Mouse (Mus musculus) mouse embryonic stem cell (cell line): Measurements from ENCODE around the gene Tuba4a.

Experiments
- in situ Hi-C, 2 experiments: fragments of 300-500 bp; cut with MboI; formaldehyde crosslinking; loops; 1 replicate in 1 of 2; 3 replicates in 1 of 2; pipeline ENCODE4 v1.14.3; 2019 to 2020; ENCODE audit warnings: low sequenced_read_pairs in 2 of 2, low pct_unique_long_range_greater_than_20kb in 1 of 2, mixed read lengths in 1 of 2; ENCODE audit not compliant: unreplicated experiment in 1 of 2

The Tuba4a gene

DNA sequence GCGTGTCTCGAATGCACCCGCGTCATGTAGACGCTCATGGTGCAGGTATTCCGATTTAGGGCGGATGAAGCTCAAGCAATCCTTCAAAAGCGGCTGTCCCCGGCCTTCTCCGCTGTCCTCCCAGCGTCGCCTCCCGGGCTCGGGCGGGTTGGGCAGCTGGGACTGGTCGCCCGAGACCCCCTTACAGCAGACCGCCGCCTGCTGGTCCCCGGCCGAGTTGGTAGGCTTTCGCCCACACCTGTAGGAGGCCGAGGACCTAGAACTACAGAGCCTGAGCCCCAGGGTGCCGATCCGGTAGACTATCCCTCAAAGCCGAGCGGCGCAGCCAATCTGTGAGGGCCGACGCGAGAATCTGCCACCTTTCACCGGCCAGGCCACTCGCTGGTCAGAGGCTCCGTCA, at the start of gene Tuba4a:
Gene Tuba4a (minus strand): TSS at position 335 of the 400 bp plus-strand sequence.
- in situ Hi-C loops: no loop called here

DNA sequence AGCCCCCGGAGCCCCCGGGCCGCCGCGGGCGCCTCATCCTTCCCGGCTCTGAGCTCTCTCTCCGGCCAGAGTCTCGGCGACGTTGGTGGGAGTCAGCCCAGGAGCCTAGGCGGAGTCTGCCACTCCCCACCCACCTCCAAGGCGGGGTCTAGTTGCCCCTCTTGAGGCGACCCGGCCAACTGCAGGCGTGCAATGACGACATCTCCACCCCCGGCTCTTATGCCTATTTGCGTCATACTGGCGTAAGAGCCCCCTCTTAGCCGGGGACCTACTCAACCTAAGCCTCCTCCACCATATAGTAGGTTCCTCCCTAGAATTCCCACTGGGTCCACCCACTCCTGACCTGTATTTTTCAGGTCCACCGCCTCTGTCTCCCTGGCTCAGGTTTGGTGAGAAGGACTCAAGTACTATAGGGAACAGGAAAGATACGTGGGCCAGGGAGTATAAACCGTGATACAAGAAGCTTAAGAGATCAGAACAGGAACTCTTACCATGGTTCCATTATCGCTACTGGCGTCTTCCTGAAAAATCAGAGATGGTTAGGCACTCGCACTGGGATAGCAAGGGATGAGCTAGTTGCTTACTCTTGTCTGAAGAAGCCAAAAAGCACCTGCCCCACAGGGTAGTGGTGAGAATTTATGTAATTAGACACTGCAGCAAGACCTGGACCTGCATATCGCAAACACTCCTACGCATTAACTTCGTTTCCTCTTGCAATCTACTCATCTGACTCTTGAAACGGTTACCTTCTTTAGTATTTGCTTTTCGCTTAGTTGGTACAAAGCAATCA, 44.6 kb upstream of the Tuba4a start, which contains the start of gene Ptprn:
Gene Ptprn (minus strand): TSS at position 412 of the 790 bp plus-strand sequence.
- in situ Hi-C loops: no loop called here

DNA sequence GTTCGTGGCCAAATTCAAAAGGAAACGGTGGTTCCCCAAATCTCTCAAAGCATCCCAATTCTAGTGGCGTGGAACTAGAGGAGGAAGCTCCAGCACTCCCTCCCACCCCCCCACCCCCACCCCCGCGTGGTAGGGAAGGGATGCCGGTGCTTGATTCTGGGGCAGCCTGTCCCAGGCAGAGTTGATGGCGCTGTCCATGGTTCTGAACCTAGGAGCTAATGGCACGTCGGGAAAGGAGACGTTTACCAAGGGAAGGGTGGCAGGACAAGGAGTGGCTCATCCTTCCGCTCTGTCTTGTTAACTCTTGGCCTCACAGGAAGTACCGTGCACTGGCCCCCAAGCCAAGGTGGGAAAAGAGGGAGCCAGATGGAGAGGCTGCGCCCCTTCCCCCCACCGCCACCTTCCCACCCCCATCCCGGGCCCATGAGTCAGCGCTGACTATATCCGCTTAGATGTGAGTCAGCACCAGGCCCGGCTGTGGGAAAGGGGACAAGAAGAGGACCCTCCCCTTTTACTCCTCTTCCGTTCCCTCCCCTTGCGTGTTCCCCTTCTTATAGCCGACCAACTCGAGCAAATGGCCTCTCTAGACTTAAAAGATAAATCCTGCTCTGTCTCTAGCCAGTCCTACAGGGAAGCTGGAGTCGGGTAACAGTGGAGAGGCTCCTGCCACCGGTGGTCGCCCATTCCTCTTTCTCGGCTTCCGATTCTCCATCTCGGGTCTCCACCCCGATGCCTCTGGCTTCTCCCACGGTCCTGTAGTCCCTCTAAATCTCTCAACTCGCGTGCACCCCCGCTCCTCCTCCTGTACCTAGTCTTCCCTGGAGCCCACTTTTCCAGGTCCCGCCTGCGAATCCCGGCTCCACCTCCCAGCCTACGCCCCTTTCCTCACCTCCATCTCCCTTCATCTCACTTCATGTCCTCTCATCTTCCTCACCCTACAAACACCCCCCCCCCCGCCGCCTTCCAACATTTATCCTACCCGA, 43.6 kb upstream of the Tuba4a start:
- in situ Hi-C loops: no loop called here

DNA sequence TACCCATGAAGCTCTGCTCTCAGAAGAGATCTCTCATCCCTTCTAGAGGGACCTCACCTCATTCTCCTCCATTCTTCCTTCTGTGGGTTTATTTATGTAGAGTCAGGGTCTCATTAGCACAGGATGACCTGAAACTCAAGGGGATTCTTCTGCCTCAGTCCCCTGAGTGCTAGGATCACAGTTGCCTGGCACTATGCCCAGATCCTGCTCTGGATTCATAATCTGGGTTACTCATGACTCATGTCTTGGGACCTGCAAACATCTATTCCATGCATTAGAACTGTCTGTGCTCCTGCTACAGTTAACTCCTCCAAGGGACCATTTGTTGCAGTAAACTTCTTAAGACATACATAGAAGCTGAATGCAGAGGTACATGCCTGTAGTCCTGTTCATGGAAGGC, 41.6 kb upstream of the Tuba4a start:
- in situ Hi-C loops: no loop called here

DNA sequence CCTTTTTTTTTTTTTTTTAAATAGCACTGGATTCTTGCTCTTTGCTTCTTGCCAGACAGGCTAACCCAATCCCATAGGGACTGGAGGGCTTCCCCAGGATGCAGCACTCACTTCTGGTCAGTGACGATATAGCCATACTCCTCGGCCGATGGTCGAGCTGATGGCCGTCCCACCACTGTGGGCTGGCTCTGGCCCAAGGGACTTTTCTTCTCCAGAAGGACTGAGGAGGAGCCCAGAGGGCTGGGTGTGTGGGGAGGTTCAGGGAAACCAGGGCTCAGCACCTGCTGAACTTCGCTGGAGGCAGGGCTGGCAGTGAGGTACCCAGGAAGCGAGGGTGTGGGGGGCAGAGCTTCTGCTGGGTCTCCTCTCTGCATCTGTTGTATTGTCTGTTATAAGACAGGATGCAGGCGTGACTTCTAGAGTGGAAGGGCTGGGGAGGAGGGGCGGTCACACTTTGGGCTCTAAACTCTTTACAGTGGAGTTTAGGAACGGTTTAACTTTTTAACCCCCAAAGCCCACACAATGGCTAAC, 35.9 kb upstream of the Tuba4a start:
- in situ Hi-C loops: loop anchor here in 1 of 2 experiments (10.0 kb wide), 1 partner anchor 71 kb away; the partner anchor contains the start of gene Abcb6

DNA sequence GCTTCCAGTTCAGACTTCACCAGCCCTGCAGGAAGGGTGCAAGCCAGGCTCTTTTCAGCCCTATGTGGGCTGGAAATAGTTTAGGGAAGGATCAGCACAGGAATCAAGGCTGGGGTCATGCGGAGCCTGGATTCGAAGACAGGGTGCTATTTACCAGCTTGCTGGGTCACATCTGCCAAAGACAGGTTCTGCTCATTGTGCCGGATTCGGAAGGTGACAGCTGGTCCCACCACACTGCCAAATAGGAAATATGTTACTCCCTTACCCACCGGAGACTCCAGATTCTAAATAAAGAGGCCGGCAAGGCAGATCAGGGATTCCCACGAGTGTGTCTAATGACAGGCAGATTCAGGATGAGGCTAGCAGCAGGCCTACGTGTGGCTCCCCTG, 35.0 kb upstream of the Tuba4a start:
- in situ Hi-C loops: loop anchor here in 1 of 2 experiments (10.0 kb wide), 1 partner anchor 70 kb away; the partner anchor contains the start of gene Abcb6

DNA sequence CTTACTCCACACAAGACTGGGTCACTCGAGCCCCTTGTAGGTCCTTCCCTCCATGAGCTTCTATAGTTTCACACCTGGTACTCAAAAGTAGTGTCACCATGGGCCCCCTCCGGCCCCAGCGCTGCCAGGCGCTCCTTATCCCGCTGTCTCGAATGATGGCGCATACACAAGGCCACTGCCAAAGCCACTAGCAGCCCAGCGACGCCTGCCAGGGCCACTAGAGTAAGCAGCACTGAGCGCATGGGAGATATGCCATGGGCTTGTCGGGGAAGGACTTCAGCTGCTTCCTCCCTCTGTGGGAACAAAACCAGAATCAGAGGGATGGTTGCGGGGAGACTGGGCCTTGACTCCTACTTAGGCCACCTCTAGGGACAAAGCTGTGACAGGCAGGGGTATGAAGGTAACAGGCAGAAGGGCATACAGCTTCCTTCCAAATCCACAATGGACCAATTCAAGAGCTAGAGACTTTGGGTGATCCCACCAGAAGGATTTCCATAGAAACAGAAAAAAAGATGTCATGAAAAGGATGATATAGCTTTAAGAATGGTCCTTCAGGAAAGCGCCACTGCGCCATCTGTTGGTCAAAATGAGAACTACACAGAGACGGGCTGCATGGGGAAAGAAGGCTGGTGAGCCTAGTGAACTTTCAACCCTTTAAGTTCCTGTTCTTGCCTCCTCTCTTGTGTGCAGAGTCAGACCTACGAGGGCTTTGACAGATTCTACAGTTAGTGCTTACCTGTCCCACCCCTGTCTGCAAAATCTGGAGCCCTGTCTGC, 34.4 kb upstream of the Tuba4a start:
- in situ Hi-C loops: loop anchor here in 1 of 2 experiments (10.0 kb wide), 1 partner anchor 69 kb away; the partner anchor contains the start of gene Abcb6

DNA sequence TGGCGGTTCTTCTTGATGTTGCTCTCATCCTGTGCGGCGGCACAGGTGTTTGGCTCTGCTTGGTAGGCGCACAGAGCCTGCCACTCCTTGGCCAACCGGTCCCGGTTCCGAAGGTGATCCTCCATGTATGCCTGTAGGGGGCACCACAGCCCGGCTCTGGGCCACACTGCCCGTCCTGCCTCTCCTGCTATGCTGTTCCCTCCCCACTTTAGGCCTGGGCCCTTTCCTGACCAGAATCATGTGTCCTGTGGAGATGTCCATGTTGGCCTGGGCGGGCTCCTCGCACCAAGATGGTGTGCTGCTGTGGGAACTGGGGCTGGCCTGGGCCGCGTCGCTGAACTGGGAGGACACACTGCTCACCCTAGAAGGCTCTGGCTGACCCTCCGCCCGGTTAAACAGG, 33.4 kb upstream of the Tuba4a start:
- in situ Hi-C loops: loop anchor here in 1 of 2 experiments (10.0 kb wide), 1 partner anchor 68 kb away; the partner anchor contains the start of gene Abcb6

DNA sequence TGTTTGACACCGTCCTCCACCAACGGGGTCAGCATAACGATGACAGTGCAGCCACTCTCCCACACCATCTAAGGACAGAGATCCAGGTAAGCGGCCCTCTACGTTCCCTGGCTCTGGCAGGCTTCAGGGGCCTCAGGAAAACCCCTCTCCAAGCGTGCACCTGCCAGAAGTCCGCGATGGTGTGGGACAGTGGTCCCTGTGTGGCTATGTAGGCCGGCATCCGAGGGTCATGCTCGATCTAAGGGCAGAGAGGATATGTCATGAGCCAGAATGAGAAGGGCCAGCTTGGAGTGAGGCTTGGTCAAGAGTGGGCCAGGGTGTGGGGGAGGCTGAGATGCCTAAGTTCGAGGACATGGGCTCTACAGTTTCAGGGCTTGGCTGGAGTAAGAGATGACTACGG, 32.6 kb upstream of the Tuba4a start:
- in situ Hi-C loops: loop anchor here in 1 of 2 experiments (10.0 kb wide), 1 partner anchor 68 kb away; the partner anchor contains the start of gene Abcb6

DNA sequence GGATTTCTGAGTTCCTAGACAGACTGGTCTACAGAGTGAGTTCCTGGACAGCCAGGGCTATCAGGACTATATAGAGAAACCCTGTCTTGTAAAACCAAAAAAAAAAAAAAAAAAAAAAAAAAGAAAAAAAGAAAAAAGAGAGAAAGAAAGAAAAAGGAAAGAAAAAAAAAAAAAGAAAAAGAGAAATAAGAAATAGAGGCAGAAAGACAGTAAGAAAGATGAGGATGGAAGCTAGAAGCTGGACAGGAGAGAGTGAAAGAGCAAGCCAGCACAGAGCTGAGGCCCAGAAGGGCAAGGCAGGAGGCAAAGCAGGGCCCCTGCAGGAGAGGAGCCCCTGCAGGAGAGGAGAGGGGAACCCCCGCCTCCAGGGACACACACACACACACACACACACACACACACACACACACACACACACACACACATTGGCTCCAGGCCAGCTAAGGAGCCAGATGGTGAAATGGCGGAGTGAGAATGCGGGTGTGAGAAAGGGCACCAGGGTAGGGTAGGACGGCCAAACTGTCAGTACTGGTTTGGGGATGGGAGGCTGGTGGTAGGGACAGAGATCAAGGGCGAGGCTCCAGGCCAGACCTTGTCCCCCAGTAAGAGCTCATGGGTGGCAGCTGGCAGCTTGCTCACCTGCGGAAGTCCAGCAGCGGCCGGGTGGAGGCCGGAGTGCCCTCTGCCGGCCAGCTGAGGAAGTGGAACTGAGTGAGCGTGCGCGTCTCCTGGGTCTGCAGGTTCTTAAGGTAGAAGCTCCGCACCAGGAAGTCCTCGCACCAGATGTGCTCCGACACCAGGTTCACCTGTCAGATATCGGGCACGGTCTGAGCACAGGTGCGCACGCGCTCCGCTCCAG, 31.7 kb upstream of the Tuba4a start:
- in situ Hi-C loops: loop anchor here in 1 of 2 experiments (10.0 kb wide), 1 partner anchor 67 kb away; the partner anchor contains the start of gene Abcb6

DNA sequence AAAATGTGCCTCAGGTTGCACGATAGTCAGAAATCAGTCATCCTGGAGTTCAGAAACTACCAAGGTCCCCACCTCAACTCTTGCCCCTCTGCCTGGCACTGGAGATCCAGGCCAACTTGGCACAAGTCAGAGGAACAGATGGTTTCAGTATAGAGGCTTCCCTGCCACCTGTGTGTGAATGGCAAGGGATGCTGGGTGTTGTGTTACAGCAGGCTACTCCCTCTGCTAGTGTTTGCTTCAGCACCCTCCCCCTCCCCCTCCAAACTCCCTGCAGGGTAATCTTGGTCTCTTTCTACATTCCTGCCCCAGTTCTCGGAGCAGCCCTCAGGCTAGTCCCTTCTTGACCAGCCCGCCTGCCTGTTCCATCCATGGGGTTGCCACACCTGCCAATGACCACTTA, 30.8 kb upstream of the Tuba4a start:
- in situ Hi-C loops: loop anchor here in 1 of 2 experiments (10.0 kb wide), 1 partner anchor 66 kb away; the partner anchor contains the start of gene Abcb6

DNA sequence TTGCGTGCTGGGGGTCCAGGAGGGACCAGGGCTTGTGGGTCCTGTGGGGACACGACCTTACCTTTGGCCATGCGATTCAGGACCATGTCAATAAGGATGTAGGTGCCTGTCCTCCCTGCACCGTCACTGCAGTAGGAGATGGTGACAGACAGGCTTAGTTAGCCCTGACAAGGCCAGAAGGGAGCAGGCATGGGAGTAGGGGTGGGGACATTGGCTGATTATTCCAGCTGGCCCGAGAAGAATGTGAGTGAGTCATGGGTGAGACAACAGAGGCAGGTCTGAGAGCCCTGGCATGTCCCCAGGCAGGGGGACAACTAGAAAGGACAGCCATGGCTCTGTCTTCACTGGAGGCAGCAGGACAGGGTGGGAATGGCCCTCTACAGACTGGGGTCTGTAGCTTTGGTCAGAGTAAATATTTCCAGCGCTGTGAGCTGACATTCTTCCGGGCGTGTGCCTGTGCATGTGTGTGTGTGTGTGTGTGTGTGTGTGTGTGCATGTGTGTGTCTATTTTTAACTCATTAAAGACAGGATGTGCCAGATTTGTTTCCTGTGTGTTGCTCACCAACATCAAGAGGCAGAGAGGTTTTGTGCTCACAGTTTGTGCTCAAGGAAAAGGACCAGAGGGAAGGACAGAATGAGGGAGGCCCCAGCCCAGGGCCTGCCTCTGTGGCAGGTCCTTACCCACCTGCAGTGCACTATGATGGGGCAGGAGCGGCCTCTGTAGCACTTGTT, 28.5 kb upstream of the Tuba4a start:
- in situ Hi-C loops: no loop called here

DNA sequence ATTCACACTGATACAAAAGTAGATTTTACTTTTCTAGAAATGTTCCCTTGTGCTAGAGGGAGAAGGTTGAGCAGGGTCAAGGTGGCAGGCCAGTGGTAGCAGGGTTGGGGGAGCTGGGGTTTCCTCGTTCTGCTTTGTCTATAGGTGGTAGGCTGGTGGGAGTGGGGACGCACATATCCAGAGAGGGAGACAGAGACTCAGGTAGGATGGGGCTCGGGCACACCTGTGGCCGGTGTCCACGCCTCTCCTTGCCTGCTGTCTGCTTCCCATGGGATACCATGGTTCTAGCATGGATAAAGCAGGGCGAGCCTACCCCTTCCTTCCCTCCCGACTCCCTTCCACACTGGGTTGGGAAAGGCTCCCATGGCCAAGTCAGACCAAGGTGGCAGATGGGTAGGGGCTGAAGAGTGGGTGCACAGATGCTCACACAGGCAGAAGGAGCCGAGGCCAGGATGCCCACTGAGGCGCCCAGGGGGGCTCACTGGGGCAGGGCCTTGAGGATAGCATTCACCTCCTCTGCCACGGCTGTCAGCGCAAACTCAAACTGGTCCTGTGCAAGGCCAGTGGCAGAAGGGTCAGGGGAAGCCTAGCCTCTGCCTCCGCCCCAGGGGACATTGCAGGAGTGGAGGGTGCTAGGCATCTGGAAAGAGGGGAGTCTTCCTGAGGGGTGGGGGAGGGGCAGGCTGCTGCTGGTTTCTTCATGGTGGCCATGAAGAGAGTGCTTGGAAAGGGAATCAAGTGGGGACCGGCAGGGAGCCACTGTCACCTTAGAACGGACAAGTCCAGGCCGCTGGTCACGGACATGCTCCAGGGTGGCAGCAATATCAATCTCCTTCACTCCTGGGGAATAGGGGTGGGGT, 27.6 kb upstream of the Tuba4a start:
- in situ Hi-C loops: no loop called here

DNA sequence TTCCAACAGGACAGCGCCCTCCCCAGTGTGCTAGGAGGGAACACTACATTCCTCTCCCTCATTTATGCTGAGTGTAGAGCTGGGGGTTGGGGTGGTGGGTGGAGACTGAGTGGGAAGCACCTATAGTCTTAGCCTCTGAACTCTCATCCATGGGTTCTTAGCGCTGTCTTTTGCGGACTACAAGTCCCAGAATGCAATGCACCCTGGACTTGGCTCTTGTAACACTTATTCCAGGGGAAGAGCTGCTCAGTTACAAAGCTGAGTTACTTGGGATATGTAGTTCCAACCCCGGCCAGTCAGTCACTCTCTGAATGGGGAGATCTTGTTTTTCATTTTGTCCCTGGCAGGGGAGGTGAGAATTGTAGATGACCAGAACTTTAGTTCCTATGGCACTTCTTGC, 25.2 kb upstream of the Tuba4a start:
- in situ Hi-C loops: no loop called here

DNA sequence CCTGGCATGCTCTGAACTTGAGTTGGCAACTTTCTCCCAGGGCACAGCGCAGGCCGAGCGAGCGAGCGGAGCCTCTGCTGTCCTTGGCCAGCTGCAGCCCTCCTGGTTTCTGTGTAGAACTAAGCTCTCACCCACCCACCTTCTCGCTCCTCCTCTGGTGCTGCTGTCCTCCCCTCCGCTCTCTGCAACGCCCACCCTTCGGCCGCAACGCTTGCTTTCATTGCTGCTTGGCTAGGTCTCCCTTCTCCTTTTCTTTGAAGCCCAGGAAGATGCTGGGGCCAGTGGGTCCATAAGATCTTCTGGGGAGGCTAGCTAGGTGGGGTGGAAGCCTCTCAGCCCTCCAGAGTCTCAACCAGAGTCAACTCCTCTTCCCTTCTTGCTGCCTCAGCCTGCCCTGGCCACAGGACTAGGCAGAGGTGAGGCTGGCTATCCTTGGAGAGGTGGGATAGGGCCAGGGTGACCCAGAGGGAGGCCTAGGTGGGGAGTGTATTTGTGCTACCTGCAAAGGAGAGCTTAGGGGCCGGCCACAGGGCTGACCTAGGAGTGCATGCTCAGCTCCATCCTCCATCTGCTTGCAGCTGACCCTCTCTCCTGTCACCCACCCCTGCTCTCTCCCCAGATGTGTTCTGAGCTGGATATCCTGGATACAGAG, 24.6 kb upstream of the Tuba4a start:
- in situ Hi-C loops: no loop called here
